Mouse (Mus musculus): ENCODE results near the gene Rpusd3. TPM values are rescaled to one million over a fixed set of nuclear protein-coding genes. Genes with fewer than 3 reads are reported as not detected.

Gene Rpusd3
- total and polyA plus RNA-seq, 2 experiments from 2014 or later: 22.0 to 53.8 TPM

DNA sequence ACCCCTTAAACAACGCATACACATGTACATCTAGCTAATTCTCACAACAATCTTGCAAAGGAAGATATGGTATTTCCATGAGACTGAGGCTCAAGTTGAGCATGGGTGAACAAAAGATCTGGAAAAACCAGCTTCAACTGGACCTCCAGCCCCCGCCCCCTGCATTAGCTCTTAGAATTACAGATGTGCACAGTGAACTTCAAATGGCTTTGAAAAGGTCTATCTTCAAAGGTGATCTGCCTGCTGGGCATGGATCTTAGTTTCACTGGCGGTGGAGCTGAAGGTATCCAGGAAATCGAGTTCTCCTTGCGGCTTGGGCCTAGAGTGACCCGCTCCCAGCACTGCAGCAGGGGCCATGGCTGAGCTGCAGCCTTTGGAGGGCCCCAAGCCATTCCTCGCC is 51.0 kb downstream of the Rpusd3 start:
- H3K27me3 ChIP-seq (ENCODE audit: insufficient read depth, low read length): no peaks in the 10 kb centered on the region
- no peaks in the 10 kb centered on the region for H3K4me1 ChIP-seq (ENCODE audit: insufficient read depth, low read length)
- H3K36me3 ChIP-seq (ENCODE audit: insufficient read depth, low read length): peaks cover 52% of the 10 kb centered on the region
- ATAC-seq (ENCODE audit: low FRiP score) (no peak), DNase-seq (ENCODE audit: low spot score) (no peak)
- no peak overlapping the region for H3K4me2 ChIP-seq (ENCODE audit: low read depth, low read length, poor library complexity, severe bottlenecking)
- no peaks in the 10 kb centered on the region for H3K9me3 ChIP-seq (ENCODE audit: low read length)
- H3K27ac ChIP-seq (ENCODE audit: low read depth, low read length): no peak overlapping the region
- H3K4me3 ChIP-seq (ENCODE audit: low read depth, low read length): no peak overlapping the region
- WGBS: 93% methylated on average over 7 of the region's 7 CpGs
- no peak overlapping the region for H3K9ac ChIP-seq (replicated peaks; ENCODE audit: low read length, poor library complexity, severe bottlenecking)
- TF ChIP-seq CTCF (IDR thresholded peaks at IDR 0.05): no peak

DNA sequence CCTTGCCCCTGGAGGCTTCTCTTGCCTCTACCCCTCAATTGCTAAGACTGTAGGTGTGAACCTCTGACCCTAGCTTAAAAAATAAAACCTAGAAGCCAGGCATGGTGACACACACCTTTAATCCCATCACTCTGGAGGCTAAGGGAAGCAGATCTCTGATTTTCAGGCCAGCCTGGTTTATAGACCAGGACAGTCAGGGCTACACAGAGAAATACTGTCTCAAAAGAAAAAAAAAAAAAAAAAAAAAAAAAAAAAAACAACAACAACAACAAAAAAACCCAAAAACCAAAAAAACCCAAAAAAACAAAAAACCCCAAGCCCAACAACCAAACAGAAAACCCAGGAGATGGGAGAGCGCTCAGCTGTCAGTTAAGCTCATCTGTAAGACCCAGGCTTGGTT is 51.6 kb downstream of the Rpusd3 start:
- no peaks in the 10 kb centered on the region for H3K4me1 ChIP-seq (ENCODE audit: insufficient read depth, low read length)
- no peak for TF ChIP-seq CTCF (IDR thresholded peaks at IDR 0.05)
- no peak overlapping the region for H3K27ac ChIP-seq (ENCODE audit: low read depth, low read length)
- DNase-seq (ENCODE audit: low spot score): no peak
- peaks cover 47% of the 10 kb centered on the region for H3K36me3 ChIP-seq (ENCODE audit: insufficient read depth, low read length)
- no peaks in the 10 kb centered on the region for H3K9me3 ChIP-seq (ENCODE audit: low read length)
- no peak for ATAC-seq (ENCODE audit: low FRiP score)
- 100% methylated on average over 1 of the region's 1 CpGs for WGBS
- no peak overlapping the region for H3K4me2 ChIP-seq (ENCODE audit: low read depth, low read length, poor library complexity, severe bottlenecking)
- H3K4me3 ChIP-seq (ENCODE audit: low read depth, low read length): no peak overlapping the region
- H3K27me3 ChIP-seq (ENCODE audit: insufficient read depth, low read length): no peaks in the 10 kb centered on the region
- H3K9ac ChIP-seq (replicated peaks; ENCODE audit: low read length, poor library complexity, severe bottlenecking): no peak overlapping the region

DNA sequence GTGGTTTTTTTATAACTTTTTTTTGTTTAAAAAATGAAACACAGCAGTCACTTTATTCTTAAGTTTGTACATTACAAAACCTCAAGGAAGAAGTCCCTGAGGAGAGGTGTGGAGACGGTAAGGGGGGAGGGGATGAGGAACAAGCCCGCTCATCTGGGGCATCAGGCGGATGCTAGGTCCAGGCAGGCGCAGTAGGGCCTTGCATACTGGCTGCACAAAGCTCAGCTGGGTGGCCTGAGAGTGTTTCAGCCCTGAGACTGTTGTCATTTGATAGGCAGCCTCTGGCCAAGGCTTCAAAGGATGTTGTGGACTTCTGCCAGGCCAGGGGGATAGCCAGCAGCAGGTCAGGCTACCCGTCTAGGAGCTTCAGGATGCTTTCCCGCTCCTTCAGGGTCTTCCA is 52.5 kb downstream of the Rpusd3 start:
- H3K4me1 ChIP-seq (ENCODE audit: insufficient read depth, low read length): no peaks in the 10 kb centered on the region
- 90% methylated on average over 6 of the region's 6 CpGs for WGBS
- no peaks in the 10 kb centered on the region for H3K27me3 ChIP-seq (ENCODE audit: insufficient read depth, low read length)
- no peak overlapping the region for H3K27ac ChIP-seq (ENCODE audit: low read depth, low read length)
- H3K36me3 ChIP-seq (ENCODE audit: insufficient read depth, low read length): peaks cover 38% of the 10 kb centered on the region
- no peak overlapping the region for H3K4me3 ChIP-seq (ENCODE audit: low read depth, low read length)
- no peak overlapping the region for H3K9ac ChIP-seq (replicated peaks; ENCODE audit: low read length, poor library complexity, severe bottlenecking)
- H3K9me3 ChIP-seq (ENCODE audit: low read length): no peaks in the 10 kb centered on the region
- H3K4me2 ChIP-seq (ENCODE audit: low read depth, low read length, poor library complexity, severe bottlenecking): no peak overlapping the region
- TF ChIP-seq CTCF (IDR thresholded peaks at IDR 0.05): no peak
- DNase-seq (ENCODE audit: low spot score): no peak
- ATAC-seq (ENCODE audit: low FRiP score): no peak

Small RNAs within 50 kb of the gene (microRNA-seq; reads per million reads assigned to microRNA genes)
- not detected for gene Gm24387 (ENCODE audit: borderline number of aligned reads)

Other genes starting within 250 kb of the Rpusd3 start
- gene Lhfpl4, start 224.0 kb downstream of the Rpusd3 start, total RNA-seq (2014; rRNA removed): 81.3 and 92.6 TPM in 2 replicates
- gene Lhfpl4, start 224.0 kb downstream of the Rpusd3 start, polyA plus RNA-seq (2015; fragmentation: Nextera tagmentation; extraction: Ambion mirVana): 56.6 and 66.1 TPM in 2 replicates
- 39.0 and 42.5 TPM in 2 replicates for gene Mtmr14, start 181.5 kb downstream of the Rpusd3 start, total RNA-seq (2014; rRNA removed)
- 29.4 and 30.5 TPM in 2 replicates for gene Mtmr14, start 181.5 kb downstream of the Rpusd3 start, polyA plus RNA-seq (2015; fragmentation: Nextera tagmentation; extraction: Ambion mirVana)
- gene Cpne9, start 137.0 kb downstream of the Rpusd3 start, total RNA-seq (2014; rRNA removed): 10.3 and 23.4 TPM in 2 replicates
- 7.9 and 9.1 TPM in 2 replicates for gene Cpne9, start 137.0 kb downstream of the Rpusd3 start, polyA plus RNA-seq (2015; fragmentation: Nextera tagmentation; extraction: Ambion mirVana)
- 22.1 and 28.1 TPM in 2 replicates for gene Brpf1, start 112.2 kb downstream of the Rpusd3 start, total RNA-seq (2014; rRNA removed)
- gene Brpf1, start 112.2 kb downstream of the Rpusd3 start, polyA plus RNA-seq (2015; fragmentation: Nextera tagmentation; extraction: Ambion mirVana): 9.0 and 10.0 TPM in 2 replicates
- gene Ogg1, start 92.4 kb downstream of the Rpusd3 start, total RNA-seq (2014; rRNA removed): 10.8 and 14.8 TPM in 2 replicates
- gene Ogg1, start 92.4 kb downstream of the Rpusd3 start, polyA plus RNA-seq (2015; fragmentation: Nextera tagmentation; extraction: Ambion mirVana): 7.3 and 8.9 TPM in 2 replicates
- gene Camk1, start 75.4 kb downstream of the Rpusd3 start, total RNA-seq (2014; rRNA removed): 102 and 119 TPM in 2 replicates
- 132 and 142 TPM in 2 replicates for gene Camk1, start 75.4 kb downstream of the Rpusd3 start, polyA plus RNA-seq (2015; fragmentation: Nextera tagmentation; extraction: Ambion mirVana)
- 27.8 and 31.0 TPM in 2 replicates for gene Tada3, start 41.5 kb downstream of the Rpusd3 start, total RNA-seq (2014; rRNA removed)
- 73.8 and 74.0 TPM in 2 replicates for gene Tada3, start 41.5 kb downstream of the Rpusd3 start, polyA plus RNA-seq (2015; fragmentation: Nextera tagmentation; extraction: Ambion mirVana)
- 190 and 200 TPM in 2 replicates for gene Arpc4, start 41.2 kb downstream of the Rpusd3 start, total RNA-seq (2014; rRNA removed)
- 505 TPM in 2 replicates for gene Arpc4, start 41.2 kb downstream of the Rpusd3 start, polyA plus RNA-seq (2015; fragmentation: Nextera tagmentation; extraction: Ambion mirVana)
- 10.0 and 20.0 TPM in 2 replicates for gene Ttll3, start 30.1 kb downstream of the Rpusd3 start, total RNA-seq (2014; rRNA removed)
- gene Ttll3, start 30.1 kb downstream of the Rpusd3 start, polyA plus RNA-seq (2015; fragmentation: Nextera tagmentation; extraction: Ambion mirVana): 10.2 and 14.6 TPM in 2 replicates
- not detected in 2 replicates for gene Cidec, start 16.4 kb upstream of the Rpusd3 start, total RNA-seq (2014; rRNA removed)
- 0.09 TPM in 1 of 2 replicates, not detected in the other for gene Cidec, start 16.4 kb upstream of the Rpusd3 start, polyA plus RNA-seq (2015; fragmentation: Nextera tagmentation; extraction: Ambion mirVana)
- 43.6 and 48.6 TPM in 2 replicates for gene Jagn1, start 23.2 kb upstream of the Rpusd3 start, total RNA-seq (2014; rRNA removed)
- 80.4 and 85.4 TPM in 2 replicates for gene Jagn1, start 23.2 kb upstream of the Rpusd3 start, polyA plus RNA-seq (2015; fragmentation: Nextera tagmentation; extraction: Ambion mirVana)
- 0.49 TPM in 1 of 2 replicates, not detected in the other for gene Il17re, start 39.1 kb upstream of the Rpusd3 start, total RNA-seq (2014; rRNA removed)
- 0.48 and 0.77 TPM in 2 replicates for gene Il17re, start 39.1 kb upstream of the Rpusd3 start, polyA plus RNA-seq (2015; fragmentation: Nextera tagmentation; extraction: Ambion mirVana)
- gene Il17rc, start 52.1 kb upstream of the Rpusd3 start, total RNA-seq (2014; rRNA removed): 4.7 and 11.6 TPM in 2 replicates
- gene Il17rc, start 52.1 kb upstream of the Rpusd3 start, polyA plus RNA-seq (2015; fragmentation: Nextera tagmentation; extraction: Ambion mirVana): 4.1 and 4.2 TPM in 2 replicates
- 39.4 and 43.0 TPM in 2 replicates for gene Creld1, start 64.0 kb upstream of the Rpusd3 start, total RNA-seq (2014; rRNA removed)
- 56.6 and 60.4 TPM in 2 replicates for gene Creld1, start 64.0 kb upstream of the Rpusd3 start, polyA plus RNA-seq (2015; fragmentation: Nextera tagmentation; extraction: Ambion mirVana)
- 29.4 and 39.3 TPM in 2 replicates for gene Prrt3, start 82.6 kb upstream of the Rpusd3 start, total RNA-seq (2014; rRNA removed)
- 18.4 and 20.7 TPM in 2 replicates for gene Prrt3, start 82.6 kb upstream of the Rpusd3 start, polyA plus RNA-seq (2015; fragmentation: Nextera tagmentation; extraction: Ambion mirVana)
- gene Emc3, start 112.3 kb upstream of the Rpusd3 start, total RNA-seq (2014; rRNA removed): 71.9 and 74.1 TPM in 2 replicates
- 111 and 120 TPM in 2 replicates for gene Emc3, start 112.3 kb upstream of the Rpusd3 start, polyA plus RNA-seq (2015; fragmentation: Nextera tagmentation; extraction: Ambion mirVana)
- gene Fancd2, start 112.3 kb upstream of the Rpusd3 start, total RNA-seq (2014; rRNA removed): 2.4 and 3.4 TPM in 2 replicates
- gene Fancd2, start 112.3 kb upstream of the Rpusd3 start, polyA plus RNA-seq (2015; fragmentation: Nextera tagmentation; extraction: Ambion mirVana): 0.99 and 1.2 TPM in 2 replicates
- 0.47 TPM in 1 of 2 replicates, not detected in the other for gene Fancd2os, start 181.4 kb upstream of the Rpusd3 start, total RNA-seq (2014; rRNA removed)
- gene Fancd2os, start 181.4 kb upstream of the Rpusd3 start, polyA plus RNA-seq (2015; fragmentation: Nextera tagmentation; extraction: Ambion mirVana): 0.11 and 0.18 TPM in 2 replicates
- gene Brk1, start 185.4 kb upstream of the Rpusd3 start, total RNA-seq (2014; rRNA removed): 210 and 215 TPM in 2 replicates
- gene Brk1, start 185.4 kb upstream of the Rpusd3 start, polyA plus RNA-seq (2015; fragmentation: Nextera tagmentation; extraction: Ambion mirVana): 284 and 289 TPM in 2 replicates
- 83.1 and 86.1 TPM in 2 replicates for gene Vhl, start 204.6 kb upstream of the Rpusd3 start, total RNA-seq (2014; rRNA removed)
- gene Vhl, start 204.6 kb upstream of the Rpusd3 start, polyA plus RNA-seq (2015; fragmentation: Nextera tagmentation; extraction: Ambion mirVana): 64.9 and 70.4 TPM in 2 replicates
- 5.2 and 7.6 TPM in 2 replicates for gene Irak2, start 219.1 kb upstream of the Rpusd3 start, total RNA-seq (2014; rRNA removed)
- gene Irak2, start 219.1 kb upstream of the Rpusd3 start, polyA plus RNA-seq (2015; fragmentation: Nextera tagmentation; extraction: Ambion mirVana): 2.5 and 2.7 TPM in 2 replicates

All from midbrain, postnatal 0 days (tissue).